Mouse (Mus musculus): ENCODE results near the gene Ndrg4. TPM values are rescaled to one million over a fixed set of nuclear protein-coding genes. Genes with fewer than 3 reads are reported as not detected.

Gene Ndrg4
- total RNA-seq, 2 experiments from 2014 or later: 1,420 to 1,424 TPM

- DNase-seq (ENCODE audit: extremely low spot score in 1 of 2, low spot score in 1 of 2): no peak
Observed at GRCm38 (mm10) chr8:95677591-95678023, 827 bp downstream of the Ndrg4 start.

- DNase-seq (ENCODE audit: extremely low spot score in 1 of 2, low spot score in 1 of 2): peak; percentile 40 to 47
Observed at GRCm38 (mm10) chr8:95678024-95678611, 1.3 kb downstream of the Ndrg4 start.

GRCm38 (mm10) chr8:95688073-95688672 is 11.4 kb downstream of the Ndrg4 start:
- DNase-seq (ENCODE audit: extremely low spot score in 1 of 2, low spot score in 1 of 2): peak in 1 of 2 experiments; percentile 53

DNA sequence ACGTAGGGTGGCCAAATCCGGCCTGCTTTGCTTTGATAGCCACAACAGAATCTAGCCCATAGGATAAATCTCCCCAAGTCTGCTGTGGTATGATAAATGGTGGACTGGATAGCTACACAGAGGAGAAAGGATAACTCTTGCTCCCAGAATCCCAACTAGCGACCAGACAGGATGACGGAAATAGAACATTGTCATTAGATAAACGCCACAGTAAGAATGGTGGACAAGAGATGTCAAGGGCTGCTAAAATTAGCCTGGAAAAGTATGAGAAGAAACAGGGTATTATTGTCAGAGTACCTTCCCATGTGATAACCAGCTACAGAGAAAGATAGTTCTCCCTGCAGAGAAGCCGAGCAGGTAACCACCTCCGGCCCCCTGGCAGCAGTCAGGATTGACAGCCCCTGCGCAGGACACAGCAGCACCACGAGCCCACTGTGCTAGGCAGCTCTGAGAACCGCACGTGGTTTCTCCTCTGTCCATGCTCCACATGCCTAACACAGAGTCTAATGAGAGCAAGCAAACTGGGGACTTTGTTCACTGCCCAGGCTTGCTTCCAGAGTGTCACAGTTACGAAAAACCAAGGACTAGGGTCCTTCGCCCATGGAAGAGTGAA is 14.3 kb downstream of the Ndrg4 start:
- no peak for DNase-seq (ENCODE audit: extremely low spot score in 1 of 2, low spot score in 1 of 2)

DNA sequence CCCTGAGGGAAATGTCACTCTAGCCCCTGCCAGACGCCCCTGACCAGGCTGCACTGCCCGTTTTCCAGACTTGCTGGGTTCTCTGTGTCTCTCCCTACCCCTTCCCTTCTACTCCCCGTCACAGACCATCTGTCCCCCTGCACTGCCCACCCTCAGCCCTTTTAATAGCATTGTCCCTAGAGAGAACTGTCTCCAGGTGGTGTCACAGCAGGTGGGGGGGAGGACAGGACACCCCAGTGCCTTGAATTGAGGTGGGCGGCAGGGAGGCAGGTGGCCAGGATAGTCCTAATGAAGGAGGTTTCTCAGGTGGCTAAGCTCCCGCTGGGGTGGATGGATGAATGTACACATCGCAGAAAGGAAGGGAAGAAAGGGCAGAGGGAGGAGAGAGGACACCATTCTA is 17.9 kb downstream of the Ndrg4 start:
- DNase-seq (ENCODE audit: extremely low spot score in 1 of 2, low spot score in 1 of 2): peak; percentile 49 to 51

DNA sequence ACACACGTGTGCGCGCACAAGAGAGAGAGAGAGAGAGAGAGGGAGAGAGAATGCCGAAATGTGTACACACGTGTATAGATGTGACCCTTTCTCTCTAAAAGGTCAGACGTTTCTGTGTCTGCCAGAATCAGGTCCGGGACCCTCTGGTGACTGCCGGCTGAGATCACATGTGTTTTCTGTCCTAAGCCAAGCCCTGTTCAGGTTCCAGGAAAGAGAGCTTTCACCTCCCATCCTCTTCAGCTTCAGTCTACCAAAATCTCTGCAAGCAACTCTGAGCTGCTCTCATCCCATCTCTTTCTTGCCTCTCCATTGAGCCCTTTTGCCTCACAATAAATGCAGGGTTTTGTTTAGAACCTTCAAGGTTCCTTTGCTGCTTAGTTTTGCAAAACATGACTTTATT is 19.9 kb downstream of the Ndrg4 start:
- no peak for DNase-seq (ENCODE audit: extremely low spot score in 1 of 2, low spot score in 1 of 2)

- DNase-seq (ENCODE audit: extremely low spot score in 1 of 2, low spot score in 1 of 2): peak; percentile 93 to 98
Observed at GRCm38 (mm10) chr8:95697128-95697527, 20.3 kb downstream of the Ndrg4 start.

GRCm38 (mm10) chr8:95698179-95698578 is 21.4 kb downstream of the Ndrg4 start:
- no peak for DNase-seq (ENCODE audit: extremely low spot score in 1 of 2, low spot score in 1 of 2)

GRCm38 (mm10) chr8:95700282-95700681 is 23.5 kb downstream of the Ndrg4 start:
- DNase-seq (ENCODE audit: extremely low spot score in 1 of 2, low spot score in 1 of 2): peak; percentile 55 to 72

DNA sequence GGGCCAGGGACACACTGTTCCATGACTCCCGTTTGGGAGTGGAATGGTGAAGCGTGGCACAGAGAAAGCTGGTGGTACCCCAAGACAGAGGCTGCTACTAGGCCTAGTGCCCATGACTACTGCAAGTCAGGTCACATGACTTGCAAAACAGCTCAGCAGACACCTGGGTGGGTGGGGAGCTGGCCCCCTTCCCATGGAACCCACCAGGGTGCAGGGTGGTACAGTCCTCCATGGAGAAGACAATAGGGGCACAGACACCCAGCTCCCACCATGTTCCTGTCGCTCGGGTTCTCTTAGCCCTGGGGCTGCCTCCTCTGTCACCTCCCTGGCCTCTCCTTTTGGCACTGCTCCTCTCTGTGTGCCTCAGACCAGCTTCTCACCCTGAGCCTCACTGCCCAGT is 25.0 kb downstream of the Ndrg4 start:
- peak in 1 of 2 experiments; percentile 29 for DNase-seq (ENCODE audit: extremely low spot score in 1 of 2, low spot score in 1 of 2)

DNA sequence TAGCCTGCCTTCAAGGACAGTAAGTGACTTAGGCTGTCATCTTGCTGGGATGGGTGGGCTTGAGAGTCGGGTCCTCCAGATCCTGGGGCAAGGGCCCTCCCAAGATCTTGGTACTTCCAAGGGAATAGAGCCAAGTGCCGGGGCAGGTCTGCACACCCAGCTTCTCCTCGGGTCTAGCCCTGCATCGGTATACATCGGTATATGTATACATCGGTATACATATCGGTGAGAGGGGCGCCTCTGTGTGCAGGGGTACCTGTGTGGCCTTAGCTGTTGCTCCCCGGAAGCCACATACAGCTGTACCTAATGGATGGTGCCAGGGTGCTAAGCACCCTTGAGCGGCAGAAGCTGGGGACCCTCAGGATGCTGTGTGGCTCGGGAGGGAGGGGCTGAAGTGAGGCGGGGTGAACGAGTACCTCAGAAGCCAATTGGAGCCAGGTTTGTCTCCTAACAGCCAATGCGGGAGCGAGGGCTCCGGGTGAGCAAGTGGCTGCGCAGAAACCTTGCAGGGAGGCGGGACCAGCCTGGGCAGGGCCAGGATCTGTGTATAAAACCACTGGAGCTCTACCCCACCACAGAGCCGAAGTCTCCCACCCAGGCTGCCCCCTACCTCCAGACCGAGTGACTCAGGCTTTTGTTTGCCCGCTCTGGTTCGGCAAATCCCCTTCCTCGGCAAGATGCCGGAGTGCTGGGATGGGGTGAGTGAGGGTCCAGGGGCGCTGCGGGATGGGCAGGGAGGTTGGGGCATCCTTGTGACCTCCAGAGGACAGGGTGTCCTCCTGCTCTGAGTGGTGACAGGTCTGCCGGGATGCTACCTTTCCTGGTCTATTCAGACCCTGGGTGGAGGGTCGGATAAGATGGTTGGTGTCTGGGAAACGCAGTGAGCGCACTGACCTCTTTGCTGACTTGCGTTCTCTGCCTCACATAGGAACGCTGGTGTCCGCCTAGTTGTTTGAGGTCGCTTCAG is 26.0 kb downstream of the Ndrg4 start:
- DNase-seq (ENCODE audit: extremely low spot score in 1 of 2, low spot score in 1 of 2): peak; percentile 80 to 81

- DNase-seq (ENCODE audit: extremely low spot score in 1 of 2, low spot score in 1 of 2): peak; percentile 78 to 84
Observed at GRCm38 (mm10) chr8:95703461-95704260, 26.9 kb downstream of the Ndrg4 start.

GRCm38 (mm10) chr8:95704538-95704937 is 27.8 kb downstream of the Ndrg4 start:
- no peak for DNase-seq (ENCODE audit: extremely low spot score in 1 of 2, low spot score in 1 of 2)

- DNase-seq (ENCODE audit: extremely low spot score in 1 of 2, low spot score in 1 of 2): no peak
Observed at GRCm38 (mm10) chr8:95709579-95709978, 32.8 kb downstream of the Ndrg4 start.

DNA sequence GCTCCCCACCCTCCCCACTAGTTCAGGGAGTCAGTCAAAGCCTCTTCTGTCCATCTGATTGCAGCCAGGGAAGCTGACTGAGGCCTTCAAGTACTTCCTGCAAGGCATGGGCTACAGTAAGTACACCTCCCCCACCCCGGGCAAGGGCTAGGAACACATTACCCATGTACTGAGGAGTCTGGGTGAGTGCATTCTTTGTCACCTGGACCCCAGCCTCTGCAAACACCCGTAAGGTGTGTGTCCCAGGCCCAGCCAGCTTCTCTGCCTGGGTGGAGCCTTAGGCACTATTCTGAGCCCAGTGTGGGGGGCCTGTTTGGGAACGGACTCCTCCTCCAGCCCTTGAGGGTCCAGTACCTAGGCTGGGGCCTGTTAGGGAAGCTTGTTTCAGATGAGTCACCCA is 34.2 kb downstream of the Ndrg4 start:
- DNase-seq (ENCODE audit: extremely low spot score in 1 of 2, low spot score in 1 of 2): no peak

DNA sequence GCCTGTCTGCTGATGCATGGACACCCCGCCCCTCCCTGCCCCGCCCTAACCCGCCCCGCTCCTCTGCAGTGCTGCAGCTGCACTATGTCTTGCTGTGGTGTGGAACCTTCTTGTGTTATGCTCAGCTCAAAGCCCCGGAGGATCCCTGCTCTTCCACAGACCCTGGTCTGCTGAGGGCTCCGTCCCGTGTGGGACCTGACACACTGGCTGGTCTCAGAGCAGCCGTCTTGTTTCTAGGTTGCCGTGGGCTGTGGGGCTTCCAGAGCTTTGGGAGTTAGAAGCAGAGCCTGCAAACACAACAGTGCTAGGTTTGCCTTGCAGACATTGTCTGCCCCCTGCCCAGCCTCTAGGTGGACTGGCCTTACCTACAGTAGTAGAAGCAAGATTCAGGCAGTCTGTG is 35.6 kb downstream of the Ndrg4 start:
- DNase-seq (ENCODE audit: extremely low spot score in 1 of 2, low spot score in 1 of 2): no peak

GRCm38 (mm10) chr8:95713100-95714010 is 36.6 kb downstream of the Ndrg4 start:
- peak; percentile 57 to 79 for DNase-seq (ENCODE audit: extremely low spot score in 1 of 2, low spot score in 1 of 2)

DNA sequence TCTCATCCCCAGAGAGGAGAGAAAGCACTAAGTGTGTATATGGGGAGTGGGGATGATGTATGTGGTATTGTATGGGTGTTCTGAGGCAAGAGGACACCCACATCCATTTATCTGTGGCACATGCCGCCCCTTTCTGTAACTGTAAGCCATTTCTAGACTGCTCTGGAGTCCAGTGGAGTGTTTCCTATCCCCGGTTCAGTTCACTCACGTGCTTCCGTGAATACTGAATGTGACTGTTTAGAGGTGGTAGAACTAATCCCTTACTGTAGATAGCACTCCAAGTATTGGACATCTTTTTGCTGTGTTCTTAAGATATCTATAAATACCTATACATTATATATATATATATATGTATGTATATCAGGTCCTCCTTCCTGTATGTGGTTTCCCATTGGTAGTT is 37.6 kb downstream of the Ndrg4 start:
- no peak for DNase-seq (ENCODE audit: extremely low spot score in 1 of 2, low spot score in 1 of 2)

DNA sequence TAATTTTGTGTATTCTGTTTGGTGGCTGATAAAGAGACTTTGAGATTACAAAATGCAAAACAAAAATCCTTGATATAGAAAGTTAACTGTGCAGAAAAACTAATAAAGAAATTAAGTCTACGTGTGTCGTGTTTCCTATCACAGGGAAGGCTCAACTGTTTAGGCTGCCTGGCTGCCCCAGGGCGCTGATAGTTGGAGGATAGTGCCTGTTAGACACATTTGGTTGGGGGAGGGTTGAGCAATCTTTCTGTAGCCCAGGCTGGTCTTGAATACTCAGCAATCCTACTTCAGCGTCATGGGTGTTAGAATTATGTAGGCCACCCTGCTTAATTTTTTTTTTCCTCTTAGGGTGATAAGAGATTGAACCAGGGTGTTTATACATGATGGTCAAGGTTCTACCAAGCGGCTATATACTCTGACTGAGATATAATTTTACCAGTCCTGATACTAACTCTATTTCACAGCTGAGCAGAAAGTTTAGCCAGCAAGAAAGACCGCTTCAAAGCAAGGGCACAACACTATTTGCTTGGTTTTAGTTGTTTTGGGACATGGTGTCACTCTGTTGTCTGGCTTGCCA is 38.1 kb downstream of the Ndrg4 start:
- DNase-seq (ENCODE audit: extremely low spot score in 1 of 2, low spot score in 1 of 2): no peak

Data from layer of hippocampus, postnatal 25 days (tissue).